In the genomic region with DNA sequence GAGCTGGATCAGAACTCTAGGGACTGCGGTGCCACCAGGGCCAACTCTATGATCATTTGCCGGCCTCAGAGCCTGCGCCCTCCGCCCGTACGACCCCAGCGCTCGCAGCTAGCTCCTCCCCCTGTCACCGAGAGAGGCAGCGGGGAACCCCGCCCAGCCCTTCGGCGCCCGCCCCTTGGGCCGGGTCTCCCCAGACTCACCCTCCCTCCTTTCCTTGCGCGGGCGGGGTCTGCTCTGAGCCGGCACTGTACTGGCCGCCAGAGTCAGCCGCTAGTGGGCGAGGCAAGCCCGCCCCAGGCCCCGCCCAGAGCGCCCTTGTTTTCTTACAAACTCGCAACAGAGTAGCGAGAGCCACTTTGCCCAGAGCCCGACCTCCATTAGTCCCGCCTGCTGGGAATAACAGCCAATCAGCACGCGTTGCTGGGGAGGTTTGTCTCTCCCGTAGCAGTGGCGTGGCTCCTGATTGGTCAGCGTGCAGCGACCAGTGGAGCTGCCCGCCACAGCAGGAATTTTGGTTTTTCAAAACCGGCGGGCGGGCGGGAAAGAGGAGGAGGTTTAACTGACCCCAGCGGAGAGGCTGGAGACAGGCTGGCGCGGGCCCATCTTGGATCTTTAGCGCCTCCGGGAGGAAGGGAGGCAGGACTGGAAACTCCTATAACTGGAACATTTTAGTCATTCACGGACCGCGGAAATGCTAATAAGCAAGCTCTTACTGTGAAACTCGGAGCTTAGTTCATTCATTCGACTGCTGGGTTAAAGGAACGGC, we compare ENCODE assay signal across 1 mouse cellular context.
TF ChIP-seq lines count a peak whose summit lies in the region.

A gene (minus strand): TSS at position 386 of the 766 bp plus-strand sequence.

TF ChIP-seq in CH12.LX, 34 proteins besides CTCF, POLR2A, EP300 and RAD21 (continued from another document):
- TF ChIP-seq HCFC1 (IDR thresholded peaks at IDR 0.05; ENCODE audit: low read depth, low read length) (peak; percentile 66), MAX (IDR thresholded peaks at IDR 0.05; ENCODE audit: low read length) (no peak), MAZ (IDR thresholded peaks at IDR 0.05; ENCODE audit: low read depth, low read length) (peak; percentile 85), MYC (IDR thresholded peaks at IDR 0.05; ENCODE audit: low read depth, low read length) (peak; percentile 73; the same call in 1 of the 2 replicates), UBTF (IDR thresholded peaks at IDR 0.05; ENCODE audit: low read depth, low read length) (no peak), MAFK (IDR thresholded peaks at IDR 0.05; ENCODE audit: insufficient replicate concordance, low read length) (peak; percentile 27; the same call in 1 of the 2 replicates), TBP (conservative IDR thresholded peaks at IDR 0.05; ENCODE audit: low read depth, low read length) (0 out of 2 replicates have a peak, but pooled peaks have one; percentile 58), RCOR1 (conservative IDR thresholded peaks at IDR 0.05; ENCODE audit: low read depth, low read length) (peak; percentile 88), JUND (conservative IDR thresholded peaks at IDR 0.05; ENCODE audit: low read depth, low read length) (peak; percentile 92), USF1 (IDR thresholded peaks at IDR 0.05; ENCODE audit: low read depth, low read length) (no peak), SMC3 (IDR thresholded peaks at IDR 0.05; ENCODE audit: low read depth, low read length) (peak; percentile 35), KAT2A (IDR thresholded peaks at IDR 0.05; ENCODE audit: insufficient replicate concordance, low read length) (no peak), JUN (IDR thresholded peaks at IDR 0.05; ENCODE audit: insufficient read depth, low read depth, low read length) (peak; percentile 89), BHLHE40 (IDR thresholded peaks at IDR 0.05; ENCODE audit: low read depth, low read length) (peak; percentile 53), CHD1 (IDR thresholded peaks at IDR 0.05; ENCODE audit: low read depth, low read length) (no peak), GABPA (IDR thresholded peaks at IDR 0.05; ENCODE audit: insufficient replicate concordance, low read depth, low read length) (no peak), NRF1 (IDR thresholded peaks at IDR 0.05; ENCODE audit: low read depth, low read length) (peak; percentile 68), ETS1 (conservative IDR thresholded peaks at IDR 0.05; ENCODE audit: low read depth, low read length) (peak; percentile 87), PAX5 (IDR thresholded peaks at IDR 0.05; ENCODE audit: low read length) (no peak), ZNF384 (IDR thresholded peaks at IDR 0.05; ENCODE audit: low read depth, low read length) (peak; percentile 72), MXI1 (IDR thresholded peaks at IDR 0.05; ENCODE audit: low read depth, low read length) (0 out of 2 replicates have a peak, but pooled peaks have one; percentile 32)
